Mouse (Mus musculus) ES-E14 (cell line): Measurements from ENCODE around the gene Hebp1.

Experiments used
- CHD2 ChIP-seq: IDR thresholded peaks from 2 replicates; pipeline ENCODE4 v1.6.1; 2014; ENCODE audit warnings: mild to moderate bottlenecking, low read depth, low read length, inconsistent platforms
- HCFC1 ChIP-seq: IDR thresholded peaks from 2 replicates; pipeline ENCODE4 v1.6.1; 2012; ENCODE audit warnings: low read length, inconsistent platforms, borderline replicate concordance; ENCODE audit not compliant: insufficient read depth
- MAFK ChIP-seq: IDR thresholded peaks from 2 replicates; pipeline ENCODE4 v1.6.1; 2014; ENCODE audit warnings: mild to moderate bottlenecking, low read depth, low read length, inconsistent platforms; ENCODE audit not compliant: insufficient read depth
- ZC3H11A ChIP-seq: IDR thresholded peaks from 2 replicates; pipeline ENCODE4 v1.6.1; 2012; ENCODE audit warnings: low read depth, mild to moderate bottlenecking, inconsistent platforms, low read length, borderline replicate concordance
- ZNF384 ChIP-seq: IDR thresholded peaks from 2 replicates; pipeline ENCODE4 v1.6.1; 2012; ENCODE audit warnings: low read depth, low read length, inconsistent platforms

GRCm38 (mm10) chr6:135149175-135149574, 48.6 kb downstream of the Hebp1 start:
- TF ChIP-seq ZNF384: no peak
- TF ChIP-seq HCFC1: no peak
- no peak for TF ChIP-seq MAFK
- no peak for TF ChIP-seq CHD2
- no peak for TF ChIP-seq ZC3H11A
